Mouse (Mus musculus): ENCODE data around the gene Nek9. TPM values are rescaled to one million over a fixed set of nuclear protein-coding genes. Genes with fewer than 3 reads are reported as not detected.
"Not testable (repeated sequence)": the region's sequence is repeated elsewhere in the genome, so short reads cannot be mapped to it uniquely, and the experiment has no call there.

Nek9 gene
- polyA plus RNA-seq, 1 experiment from 2014 or later = 4.5 TPM

DNA sequence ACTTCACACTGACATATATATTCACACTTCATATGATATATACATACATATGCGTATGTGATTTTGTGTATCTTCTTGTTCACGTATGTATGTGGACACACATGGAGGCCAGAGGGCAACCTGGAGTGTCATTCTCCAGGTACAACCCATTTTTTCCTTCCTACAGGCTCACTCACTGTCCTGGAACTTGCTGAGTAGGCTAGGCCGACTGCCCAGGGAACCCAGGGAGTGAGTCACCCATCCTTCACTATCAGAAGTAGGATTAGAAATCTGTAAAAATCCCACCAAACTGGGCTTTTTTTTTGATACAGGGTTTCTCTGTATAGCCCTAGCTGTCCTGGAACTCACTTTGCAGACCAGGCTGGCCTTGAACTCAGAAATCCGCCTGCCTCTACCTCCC is 54.2 kb downstream of the Nek9 start:
- ATAC-seq (no peak), DNase-seq (no peak)
- Histone ChIP-seq H3K4me3 (ENCODE audit: low read depth, low read length) (no peak overlapping the region), H3K27ac (ENCODE audit: low read depth) (no peak overlapping the region), H3K4me2 (ENCODE audit: low read depth, low read length) (no peak overlapping the region), H3K27me3 (ENCODE audit: insufficient read depth, low read length) (peaks cover 15% of the 10 kb centered on the region), H3K4me1 (ENCODE audit: insufficient read depth) (peaks cover 7% of the 10 kb centered on the region; the same call in 1 of the 2 replicates), H3K9me3 (ENCODE audit: low read length) (no peaks in the 10 kb centered on the region), H3K36me3 (replicated peaks; ENCODE audit: insufficient read depth, low read length) (no peaks in the 10 kb centered on the region), H3K9ac (replicated peaks) (no peak overlapping the region)
- TF ChIP-seq CTCF (IDR thresholded peaks at IDR 0.05; ENCODE audit: low read depth) (no peak), EP300 (IDR thresholded peaks at IDR 0.05; ENCODE audit: low read depth) (no peak)
- 81% methylated on average over 4 of the region's 4 CpGs for WGBS (ENCODE audit: insufficient replicate concordance)

DNA sequence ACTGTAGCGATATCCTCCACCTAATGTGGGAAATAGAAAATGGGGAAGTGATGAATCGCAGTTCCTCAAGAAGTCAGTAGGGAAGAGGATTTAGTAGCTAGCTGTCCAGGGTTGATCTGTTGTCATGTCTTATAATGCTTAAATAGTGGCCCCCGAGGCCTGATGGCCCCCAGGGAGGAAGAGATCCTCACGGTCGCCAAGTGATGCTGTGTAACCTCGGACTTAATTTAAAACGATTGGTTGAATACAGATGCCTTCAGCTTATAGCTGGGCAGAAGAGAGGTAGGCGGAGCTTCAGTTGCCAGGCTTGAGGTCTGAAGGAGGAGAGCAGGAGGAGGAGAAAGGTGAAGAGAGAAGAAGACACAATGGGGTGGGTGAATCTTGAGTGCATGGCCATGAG is 54.8 kb downstream of the Nek9 start:
- Histone ChIP-seq H3K27me3 (ENCODE audit: insufficient read depth, low read length) (peaks cover 10% of the 10 kb centered on the region), H3K27ac (ENCODE audit: low read depth) (no peak overlapping the region), H3K9ac (replicated peaks) (no peak overlapping the region), H3K4me3 (ENCODE audit: low read depth, low read length) (no peak overlapping the region), H3K4me2 (ENCODE audit: low read depth, low read length) (no peak overlapping the region), H3K4me1 (ENCODE audit: insufficient read depth) (peaks cover 11% of the 10 kb centered on the region), H3K9me3 (ENCODE audit: low read length) (no peaks in the 10 kb centered on the region), H3K36me3 (replicated peaks; ENCODE audit: insufficient read depth, low read length) (no peaks in the 10 kb centered on the region)
- DNase-seq (no peak), ATAC-seq (no peak)
- WGBS (ENCODE audit: insufficient replicate concordance) = 38% methylated on average over 8 of the region's 8 CpGs
- TF ChIP-seq CTCF (IDR thresholded peaks at IDR 0.05; ENCODE audit: low read depth) (no peak), EP300 (IDR thresholded peaks at IDR 0.05; ENCODE audit: low read depth) (no peak)

DNA sequence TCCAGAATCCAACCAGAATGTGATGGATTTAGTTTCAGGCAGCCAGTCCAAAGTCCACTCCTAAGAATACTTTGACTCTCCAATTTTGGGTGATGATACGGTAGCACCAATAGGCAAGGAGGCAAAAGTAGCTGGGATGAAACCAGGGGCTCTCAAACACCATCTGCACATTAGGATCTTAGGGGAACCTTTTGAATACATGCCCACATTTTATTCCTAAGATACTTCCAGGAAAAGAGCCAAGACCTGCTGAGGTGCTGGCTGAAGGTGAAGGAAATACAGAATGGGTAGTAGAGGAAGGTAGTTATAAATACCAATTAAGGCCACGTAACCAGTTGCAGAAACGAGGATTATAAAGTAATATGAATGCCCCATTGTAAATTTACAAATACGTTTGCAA is 57.4 kb downstream of the Nek9 start:
- not testable (repeated sequence) for H3K9me3 ChIP-seq (ENCODE audit: low read length); H3K27ac ChIP-seq (ENCODE audit: low read depth); H3K27me3 ChIP-seq (ENCODE audit: insufficient read depth, low read length); H3K4me3 ChIP-seq (ENCODE audit: low read depth, low read length); ATAC-seq; H3K4me1 ChIP-seq (ENCODE audit: insufficient read depth); H3K36me3 ChIP-seq (replicated peaks; ENCODE audit: insufficient read depth, low read length); DNase-seq; H3K9ac ChIP-seq (replicated peaks)
- 82% methylated on average over 1 of the region's 4 CpGs for WGBS (ENCODE audit: insufficient replicate concordance)
- H3K4me2 ChIP-seq (ENCODE audit: low read depth, low read length) = 0 out of 2 replicates have a peak overlapping the region, but pooled peaks have one; percentile 10

DNA sequence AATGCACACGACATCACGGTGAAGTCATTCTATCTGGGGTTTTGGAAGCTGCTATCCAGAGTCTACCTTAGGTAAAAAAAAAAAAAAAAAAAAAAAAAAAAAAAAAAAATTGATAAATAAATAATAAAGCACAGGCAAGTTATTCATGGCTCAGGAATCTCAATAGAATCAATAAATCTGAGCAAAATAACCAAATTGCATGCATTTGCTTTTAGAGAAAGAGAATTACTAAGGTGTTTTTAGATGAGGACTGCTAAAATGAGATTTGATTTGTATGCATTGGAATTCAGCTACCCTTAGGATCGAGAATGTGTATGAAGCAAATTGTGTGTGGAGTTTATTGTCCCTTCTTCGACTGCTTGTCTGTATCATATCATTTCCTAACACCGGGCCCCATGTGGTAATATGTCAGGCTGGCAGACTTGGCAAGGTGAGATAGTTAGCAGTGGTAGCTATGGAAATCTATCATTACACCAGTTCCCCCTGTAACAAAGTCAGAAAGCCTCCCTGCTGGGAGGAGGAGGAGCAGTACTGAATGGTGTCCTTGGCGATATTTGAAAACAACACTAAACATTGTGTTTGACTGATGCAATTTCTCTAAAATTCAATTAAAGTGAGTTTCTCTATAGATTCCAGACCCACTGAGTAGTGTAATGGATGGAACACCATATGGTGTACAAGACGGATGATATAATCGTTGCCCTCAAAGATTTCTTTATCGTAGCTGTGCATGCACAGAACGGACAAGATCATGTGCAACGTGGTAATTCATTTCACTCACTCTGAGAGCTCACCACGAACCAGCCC is 58.1 kb downstream of the Nek9 start:
- H3K36me3 ChIP-seq (replicated peaks; ENCODE audit: insufficient read depth, low read length) = peaks cover 5% of the 10 kb centered on the region
- ATAC-seq (peak; percentile 16), DNase-seq (no peak)
- peak overlapping the region; percentile 98 for H3K4me2 ChIP-seq (ENCODE audit: low read depth, low read length)
- no peak overlapping the region for H3K9ac ChIP-seq (replicated peaks)
- WGBS (ENCODE audit: insufficient replicate concordance) = 37% methylated on average over 12 of the region's 12 CpGs
- no peak overlapping the region; the same call in 1 of the 2 replicates for H3K4me3 ChIP-seq (ENCODE audit: low read depth, low read length)
- no peaks in the 10 kb centered on the region for H3K27me3 ChIP-seq (ENCODE audit: insufficient read depth, low read length)
- peaks cover 9% of the 10 kb centered on the region for H3K4me1 ChIP-seq (ENCODE audit: insufficient read depth)
- H3K9me3 ChIP-seq (ENCODE audit: low read length) = no peaks in the 10 kb centered on the region
- TF ChIP-seq CTCF (IDR thresholded peaks at IDR 0.05; ENCODE audit: low read depth) = no peak
- TF ChIP-seq EP300 (IDR thresholded peaks at IDR 0.05; ENCODE audit: low read depth) = peak; percentile 71
- no peak overlapping the region for H3K27ac ChIP-seq (ENCODE audit: low read depth)

DNA sequence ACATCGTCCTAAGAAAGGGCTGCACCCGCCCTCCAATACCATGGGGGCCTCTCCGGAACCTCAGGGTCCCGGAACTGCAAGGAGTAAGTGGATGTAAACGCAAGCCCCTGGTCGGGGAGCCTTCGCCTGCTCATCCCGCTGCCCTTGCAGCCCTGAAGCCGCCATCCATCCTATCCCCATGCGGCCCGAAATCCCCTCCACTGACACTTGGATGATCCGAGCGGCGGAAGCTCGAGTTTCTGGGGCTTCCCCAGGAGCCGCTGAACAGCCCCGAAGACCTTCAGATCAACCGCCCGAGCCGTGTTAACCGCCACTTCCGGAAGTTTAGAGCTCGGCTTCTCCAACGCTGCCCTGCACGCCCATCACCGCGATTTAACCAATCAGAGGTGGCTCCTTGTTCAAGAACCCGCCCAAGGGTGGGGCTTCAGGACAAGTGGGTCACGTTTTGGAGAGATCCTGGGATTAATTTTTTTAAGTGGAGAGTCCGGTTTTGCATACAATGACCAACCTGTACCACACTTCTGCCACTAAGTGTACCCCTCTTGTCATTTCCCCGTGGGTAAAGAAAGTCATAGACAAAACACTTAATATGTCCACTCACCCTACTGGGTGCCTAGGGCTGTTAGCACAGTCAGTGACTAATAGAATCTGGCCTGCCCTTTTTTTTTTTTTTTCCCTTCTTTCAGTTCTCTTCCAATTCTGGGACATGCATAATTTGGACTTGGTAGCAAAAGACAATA is 58.9 kb downstream of the Nek9 start:
- Histone ChIP-seq H3K9me3 (ENCODE audit: low read length) (no peaks in the 10 kb centered on the region), H3K27me3 (ENCODE audit: insufficient read depth, low read length) (no peaks in the 10 kb centered on the region), H3K4me2 (ENCODE audit: low read depth, low read length) (peak overlapping the region; percentile 98), H3K4me3 (ENCODE audit: low read depth, low read length) (peak overlapping the region; percentile 94), H3K9ac (replicated peaks) (peak overlapping the region; percentile 92), H3K4me1 (ENCODE audit: insufficient read depth) (peaks cover 9% of the 10 kb centered on the region), H3K27ac (ENCODE audit: low read depth) (peak overlapping the region; percentile 90), H3K36me3 (replicated peaks; ENCODE audit: insufficient read depth, low read length) (peaks cover 7% of the 10 kb centered on the region)
- ATAC-seq (peak; percentile 94), DNase-seq (peak; percentile 97)
- WGBS (ENCODE audit: insufficient replicate concordance) = 0% methylated on average over 31 of the region's 31 CpGs
- TF ChIP-seq EP300 (IDR thresholded peaks at IDR 0.05; ENCODE audit: low read depth) (peak; percentile 72; the same call in 1 of the 2 replicates), CTCF (IDR thresholded peaks at IDR 0.05; ENCODE audit: low read depth) (no peak)

DNA sequence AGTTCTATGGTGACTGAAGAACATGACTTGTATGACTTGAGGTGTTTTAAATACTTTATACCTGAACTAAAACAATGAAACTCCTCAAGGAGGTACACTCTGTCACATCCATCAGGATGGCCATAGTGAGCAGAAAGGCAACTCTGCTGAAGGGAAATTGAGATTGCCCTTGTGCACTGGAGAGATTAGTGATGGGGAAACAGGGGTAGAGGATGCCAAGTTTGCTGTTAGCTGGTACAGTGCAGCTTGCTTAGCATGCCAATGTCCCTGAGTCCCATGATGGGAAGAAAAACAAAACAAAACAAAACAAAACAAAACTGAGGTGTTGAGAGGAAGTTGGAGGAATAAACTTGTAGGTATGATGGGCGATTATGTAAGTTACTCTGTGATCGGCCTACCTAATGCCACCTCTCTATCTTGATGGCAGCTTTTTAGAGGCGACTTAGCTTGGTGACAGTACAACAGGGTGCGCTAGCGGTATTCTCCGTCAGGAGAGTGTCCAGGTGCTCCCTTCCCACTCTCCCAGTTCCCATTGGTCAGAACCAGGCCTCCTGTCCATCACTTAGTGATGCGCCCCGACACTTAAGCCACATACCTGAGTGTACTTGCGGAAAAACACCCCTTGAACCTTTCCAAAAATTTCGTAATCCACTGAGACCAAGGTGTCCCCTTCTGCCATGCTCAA is 59.6 kb downstream of the Nek9 start:
- Histone ChIP-seq H3K36me3 (replicated peaks; ENCODE audit: insufficient read depth, low read length) (peaks cover 13% of the 10 kb centered on the region), H3K4me2 (ENCODE audit: low read depth, low read length) (peak overlapping the region; percentile 98), H3K27me3 (ENCODE audit: insufficient read depth, low read length) (no peaks in the 10 kb centered on the region), H3K27ac (ENCODE audit: low read depth) (peak overlapping the region; percentile 90), H3K4me3 (ENCODE audit: low read depth, low read length) (peak overlapping the region; percentile 94), H3K9ac (replicated peaks) (peak overlapping the region; percentile 92), H3K9me3 (ENCODE audit: low read length) (no peaks in the 10 kb centered on the region), H3K4me1 (ENCODE audit: insufficient read depth) (peaks cover 9% of the 10 kb centered on the region)
- 6% methylated on average over 10 of the region's 10 CpGs for WGBS (ENCODE audit: insufficient replicate concordance)
- TF ChIP-seq CTCF (IDR thresholded peaks at IDR 0.05; ENCODE audit: low read depth) (no peak), EP300 (IDR thresholded peaks at IDR 0.05; ENCODE audit: low read depth) (0 out of 2 replicates have a peak, but pooled peaks have one; percentile 31)
- ATAC-seq (peak; percentile 53), DNase-seq (no peak)
